Mouse (Mus musculus) testis, adult 2 months (tissue): ENCODE measurements around the gene Calcoco2. TPM values are rescaled to one million over a fixed set of nuclear protein-coding genes. Genes with fewer than 3 reads are reported as not detected.
A peak's percentile ranks its signal among the peaks of the same experiment; 100 is the strongest.

ENCODE experiments used
- H3K27ac ChIP-seq: fragments of 200-500 bp; 2 replicates; pipeline ENCODE4 v1.5.1; 2012; ENCODE audit warnings: low read depth, low read length; ENCODE audit not compliant: control insufficient read depth, insufficient read depth
- H3K27me3 ChIP-seq: fragments of 200-500 bp; 2 replicates; pipeline ENCODE4 v1.6.1; 2012; ENCODE audit warnings: mild to moderate bottlenecking, low read length, moderate library complexity; ENCODE audit not compliant: control insufficient read depth, insufficient read depth
- H3K36me3 ChIP-seq: fragments of 200-500 bp; 2 replicates; pipeline ENCODE4 v1.6.1; 2012; ENCODE audit warnings: mild to moderate bottlenecking, low read length; ENCODE audit not compliant: control insufficient read depth, insufficient read depth
- H3K4me1 ChIP-seq: fragments of 200-500 bp; 2 replicates; pipeline ENCODE4 v1.6.1; 2012; ENCODE audit warnings: low read length; ENCODE audit not compliant: control insufficient read depth, insufficient read depth
- H3K4me3 ChIP-seq: fragments of 200-500 bp; 2 replicates; pipeline ENCODE4 v1.5.1; 2012; ENCODE audit warnings: low read depth, mild to moderate bottlenecking, low read length, moderate library complexity, mixed read lengths; ENCODE audit not compliant: control insufficient read depth
- CTCF ChIP-seq: fragments of 200-500 bp; IDR thresholded peaks from 2 replicates; pipeline ENCODE4 v1.5.1; 2012; ENCODE audit warnings: low read depth, mild to moderate bottlenecking, inconsistent platforms, low read length, moderate library complexity; ENCODE audit not compliant: control insufficient read depth, insufficient read depth, insufficient replicate concordance
- POLR2A ChIP-seq: fragments of 200-500 bp; IDR thresholded peaks from 2 replicates; pipeline ENCODE4 v1.6.1; 2012; ENCODE audit warnings: low read depth, mild to moderate bottlenecking, inconsistent platforms, low read length, moderate library complexity; ENCODE audit not compliant: control insufficient read depth
- polyA plus RNA-seq: library from polyadenylated mRNA; depleted of rRNA; stranded (reverse); fragments of >200 nt; gene quantifications from 2 replicates; pipeline ENCODE4 v1.2.3, GENCODE M21; 2012; rRNA removed

The Calcoco2 gene
- polyA plus RNA-seq, 1 experiment: 0.15 TPM

DNA sequence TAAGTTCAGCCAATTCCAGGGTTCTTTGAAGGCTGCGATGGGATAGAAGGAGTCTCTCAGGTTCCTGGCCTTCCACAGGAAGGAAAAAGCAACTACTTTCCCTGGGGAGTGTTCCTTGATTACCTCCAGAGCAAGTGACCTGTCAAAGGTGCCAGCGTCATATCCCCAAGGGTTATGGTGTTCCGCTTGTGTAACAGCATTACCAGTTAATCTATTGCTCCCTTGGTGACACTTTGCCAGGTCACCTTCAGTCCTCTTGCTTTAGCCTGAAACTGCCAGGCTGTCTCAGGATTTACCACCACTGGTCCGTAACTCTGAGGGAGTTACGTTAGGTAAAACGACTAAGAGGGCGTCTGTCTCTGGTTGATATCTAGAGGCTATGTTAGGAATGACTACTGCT, 41.4 kb downstream of the Calcoco2 start:
- H3K27me3 ChIP-seq: no peaks in the 10 kb centered on the region
- peaks cover 5% of the 10 kb centered on the region for H3K4me1 ChIP-seq
- no peak overlapping the region for H3K27ac ChIP-seq
- no peak for TF ChIP-seq POLR2A
- no peak for TF ChIP-seq CTCF
- no peaks in the 10 kb centered on the region for H3K36me3 ChIP-seq
- no peak overlapping the region for H3K4me3 ChIP-seq

DNA sequence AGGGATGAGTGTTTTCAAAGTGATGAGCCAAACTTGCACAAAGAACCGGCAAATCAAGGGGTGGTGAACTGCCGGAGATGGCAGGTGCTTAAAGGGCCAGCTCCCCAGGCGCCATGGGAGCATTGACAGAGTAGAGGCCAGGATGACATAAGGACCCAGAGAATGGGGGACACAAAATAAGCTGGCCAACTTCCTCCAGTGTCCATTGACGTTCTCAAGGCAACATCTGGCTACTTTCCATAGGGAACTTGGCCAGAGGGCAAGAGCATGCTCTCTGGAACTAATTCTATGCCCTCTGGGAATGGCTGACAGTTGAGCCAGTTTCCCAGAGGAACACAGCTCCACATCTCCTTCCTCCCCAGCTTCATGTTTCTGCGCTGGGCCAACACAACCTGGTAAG, 43.5 kb downstream of the Calcoco2 start:
- H3K27ac ChIP-seq: no peak overlapping the region
- no peaks in the 10 kb centered on the region for H3K36me3 ChIP-seq
- TF ChIP-seq POLR2A (no peak), CTCF (no peak)
- no peak overlapping the region for H3K4me3 ChIP-seq
- peaks cover 5% of the 10 kb centered on the region for H3K4me1 ChIP-seq
- H3K27me3 ChIP-seq: no peaks in the 10 kb centered on the region

DNA sequence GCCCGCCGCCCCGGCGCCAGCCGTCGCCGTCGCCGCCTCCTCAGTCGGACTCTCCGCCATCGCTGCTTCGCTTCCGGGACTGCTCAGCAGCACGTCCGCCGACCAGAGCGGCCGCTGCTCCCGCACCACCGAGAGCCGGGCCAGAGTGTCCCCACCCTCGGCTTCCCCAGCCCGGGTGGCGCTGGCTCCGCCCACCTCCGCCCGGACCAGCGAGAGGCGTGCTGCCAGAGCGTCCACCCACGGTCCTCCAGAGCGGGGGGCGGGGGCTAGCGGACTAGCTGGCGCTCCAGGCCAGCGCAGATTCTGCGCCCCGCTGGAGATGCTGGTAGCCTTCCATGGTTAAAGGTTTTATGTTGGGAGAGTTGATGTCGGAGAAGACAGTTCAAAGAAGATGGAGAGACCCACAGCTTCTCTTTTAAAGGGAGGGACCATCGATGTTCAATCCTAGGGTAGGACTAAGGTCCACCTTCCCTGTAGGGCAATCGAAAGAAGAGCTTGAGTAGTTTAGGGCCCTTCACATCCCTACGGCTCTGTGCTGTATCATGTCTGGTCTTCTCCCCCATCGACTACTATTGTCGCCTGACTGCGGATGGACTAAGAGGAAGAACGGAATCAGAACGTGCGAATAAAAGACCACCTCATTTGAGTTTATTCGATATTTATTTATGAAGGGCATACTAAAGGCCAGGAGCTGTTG, 46.4 kb downstream of the Calcoco2 start, which contains the start of gene Ube2z:
TSS of gene Ube2z (minus strand) at position 174 of the 697 bp plus-strand sequence.
- Histone ChIP-seq H3K4me3 (peak within 1 kb of the TSS; percentile 93), H3K27ac (peak within 1 kb of the TSS; percentile 85), H3K36me3 (no peaks in the 10 kb centered on the region; the same call in 1 of the 2 replicates), H3K4me1 (peaks cover 5% of the 10 kb centered on the region), H3K27me3 (no peaks in the 10 kb centered on the region)
- TF ChIP-seq POLR2A (peak; percentile 98), CTCF (no peak)

DNA sequence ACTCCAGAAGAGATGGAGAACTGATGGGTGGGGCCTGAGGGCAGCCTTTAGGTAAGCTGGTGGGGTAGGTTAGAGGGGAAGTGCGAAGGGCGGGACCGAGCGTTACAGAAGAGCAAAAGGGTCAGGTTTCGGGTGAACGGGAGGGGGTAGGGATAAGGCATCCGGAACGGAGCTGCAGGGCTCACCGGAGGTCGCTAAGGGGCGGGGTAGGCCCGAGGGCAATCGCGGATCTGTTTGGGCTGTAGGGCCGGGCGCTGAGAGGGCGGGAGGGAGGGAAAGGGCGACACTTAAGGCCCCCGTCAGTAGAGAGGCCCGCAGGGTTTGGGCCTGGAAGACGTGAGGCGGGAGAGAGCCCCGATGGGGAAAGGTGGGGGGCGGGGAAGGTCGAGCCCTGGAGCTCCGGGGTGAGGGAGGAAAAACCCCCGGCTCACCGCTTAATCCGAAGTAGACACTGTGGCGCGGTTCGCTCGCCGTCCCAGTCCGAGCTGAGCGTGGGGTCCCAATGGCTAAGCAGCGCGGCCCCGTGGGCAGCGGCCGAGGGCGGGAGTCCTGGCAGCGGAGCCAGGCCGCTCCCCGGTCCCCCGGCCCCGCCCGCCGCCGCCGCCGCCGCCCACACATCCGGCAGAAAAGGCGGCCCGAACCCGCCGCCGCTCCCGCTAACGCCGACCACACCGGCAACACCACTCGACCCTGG, 47.1 kb downstream of the Calcoco2 start:
- peak overlapping the region; percentile 93 for H3K4me3 ChIP-seq

DNA sequence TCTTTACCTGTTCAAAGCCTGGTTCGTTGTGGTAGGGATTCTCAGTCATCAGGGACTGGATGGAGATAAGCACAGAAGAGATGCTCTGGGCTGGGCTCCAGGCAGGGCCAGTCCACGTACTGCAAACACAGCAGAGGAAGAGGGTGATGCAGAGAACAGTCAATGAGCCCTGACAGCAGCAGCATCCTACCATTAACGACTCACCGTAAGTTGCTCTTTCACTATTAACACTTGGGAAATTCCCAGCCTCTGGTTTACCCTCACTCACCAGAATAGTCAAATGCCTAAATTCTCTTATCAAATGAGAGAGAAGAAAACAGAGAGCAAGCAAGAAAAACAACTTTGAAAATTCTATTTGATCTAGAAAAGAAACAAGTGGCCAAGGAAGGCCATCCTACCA, 53.5 kb downstream of the Calcoco2 start:
- peaks cover 4% of the 10 kb centered on the region for H3K36me3 ChIP-seq
- H3K27me3 ChIP-seq: no peaks in the 10 kb centered on the region
- H3K4me3 ChIP-seq: no peak overlapping the region
- no peaks in the 10 kb centered on the region for H3K4me1 ChIP-seq
- no peak overlapping the region for H3K27ac ChIP-seq
- TF ChIP-seq CTCF: no peak
- TF ChIP-seq POLR2A: no peak

More for the DNA sequence above, 47.1 kb downstream of the Calcoco2 start:
- TF ChIP-seq CTCF (no peak), POLR2A (no peak)
- Histone ChIP-seq H3K27ac (peak overlapping the region; percentile 85), H3K4me1 (peaks cover 5% of the 10 kb centered on the region), H3K27me3 (no peaks in the 10 kb centered on the region), H3K36me3 (no peaks in the 10 kb centered on the region; the same call in 1 of the 2 replicates)

DNA sequence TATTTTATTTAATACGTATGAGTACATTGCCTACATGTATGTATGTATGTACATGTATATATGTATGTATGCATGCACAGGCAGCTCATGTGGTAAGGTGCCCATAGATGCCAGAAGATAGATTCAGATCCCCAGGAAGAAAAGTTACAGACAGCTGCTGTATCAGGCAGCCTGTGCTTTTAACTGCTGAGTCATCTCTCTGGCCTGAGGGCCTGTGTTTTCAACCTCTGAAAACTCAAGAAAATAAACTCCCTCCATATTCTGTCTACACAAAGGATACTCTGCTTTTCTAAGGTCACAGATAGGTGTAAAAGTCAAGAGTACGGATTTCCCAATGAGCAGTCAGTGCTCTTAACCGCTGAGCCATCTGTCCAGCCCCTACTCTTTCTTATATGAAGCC, 60.9 kb downstream of the Calcoco2 start:
- Histone ChIP-seq H3K4me3 (no peak overlapping the region), H3K27me3 (no peaks in the 10 kb centered on the region), H3K4me1 (no peaks in the 10 kb centered on the region), H3K36me3 (peaks cover 1% of the 10 kb centered on the region; the same call in 1 of the 2 replicates), H3K27ac (no peak overlapping the region)
- TF ChIP-seq CTCF (no peak), POLR2A (no peak)

DNA sequence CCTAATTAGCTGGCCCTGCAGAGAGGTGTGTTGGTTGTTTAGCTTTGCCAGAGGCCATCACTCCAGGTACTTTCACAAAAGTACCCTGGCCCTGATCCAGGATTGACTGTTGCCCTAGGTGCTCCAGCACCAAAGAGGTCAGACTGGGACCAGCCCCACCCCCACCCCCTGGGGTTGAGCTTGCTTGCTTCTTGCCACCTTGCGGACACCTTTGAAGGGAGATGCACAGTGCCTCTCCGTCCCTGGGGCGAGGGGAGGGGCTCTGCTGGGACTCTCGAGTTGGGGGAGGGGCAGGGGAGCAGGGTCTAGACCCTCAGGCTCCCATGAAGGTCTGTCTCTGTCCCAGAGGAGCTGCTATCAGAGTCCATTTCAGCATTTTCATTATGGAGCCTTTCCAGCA, 61.8 kb downstream of the Calcoco2 start:
- no peak for TF ChIP-seq CTCF
- TF ChIP-seq POLR2A: no peak
- Histone ChIP-seq H3K4me3 (no peak overlapping the region), H3K27ac (no peak overlapping the region), H3K4me1 (no peaks in the 10 kb centered on the region), H3K27me3 (no peaks in the 10 kb centered on the region), H3K36me3 (peaks cover 1% of the 10 kb centered on the region; the same call in 1 of the 2 replicates)

Other genes starting within 250 kb of the Calcoco2 start
- gene B4galnt2, start 197.1 kb downstream of the Calcoco2 start, polyA plus RNA-seq: 0.35 and 0.77 TPM in 2 replicates
- gene Igf2bp1, start 106.0 kb downstream of the Calcoco2 start, polyA plus RNA-seq: 6.5 and 8.1 TPM in 2 replicates
- 2.2 and 2.6 TPM in 2 replicates for gene Gip, start 87.4 kb downstream of the Calcoco2 start, polyA plus RNA-seq
- 51.8 and 56.4 TPM in 2 replicates for gene Snf8, start 77.1 kb downstream of the Calcoco2 start, polyA plus RNA-seq
- gene Ube2z, start 46.6 kb downstream of the Calcoco2 start, polyA plus RNA-seq: 19.1 and 21.2 TPM in 2 replicates
- gene Atp5g1, start 36.3 kb downstream of the Calcoco2 start, polyA plus RNA-seq: 234 and 248 TPM in 2 replicates
- 90.4 and 94.5 TPM in 2 replicates for gene Ttll6, start 21.8 kb upstream of the Calcoco2 start, polyA plus RNA-seq
- 0.04 TPM in 2 replicates for gene Hoxb13, start 82.4 kb upstream of the Calcoco2 start, polyA plus RNA-seq
- 0.36 and 1.0 TPM in 2 replicates for gene Hoxb9, start 159.5 kb upstream of the Calcoco2 start, polyA plus RNA-seq
- 0.11 and 6.9 TPM in 2 replicates for gene Hoxb8, start 169.9 kb upstream of the Calcoco2 start, polyA plus RNA-seq
- 1.6 TPM in 1 of 2 replicates, not detected in the other for gene Hoxb7, start 174.7 kb upstream of the Calcoco2 start, polyA plus RNA-seq
- 0.15 and 3.4 TPM in 2 replicates for gene Hoxb6, start 180.5 kb upstream of the Calcoco2 start, polyA plus RNA-seq
- 0.14 and 0.67 TPM in 2 replicates for gene Hoxb5, start 191.4 kb upstream of the Calcoco2 start, polyA plus RNA-seq
- 0.07 and 1.3 TPM in 2 replicates for gene Hoxb4, start 206.3 kb upstream of the Calcoco2 start, polyA plus RNA-seq
- 5.6 and 6.7 TPM in 2 replicates for gene Hoxb3, start 211.4 kb upstream of the Calcoco2 start, polyA plus RNA-seq
- 0.20 and 1.2 TPM in 2 replicates for gene Hoxb2, start 238.6 kb upstream of the Calcoco2 start, polyA plus RNA-seq